Mouse (Mus musculus): ENCODE results near the gene Hectd4.
"Not testable (repeated sequence)": the region's sequence is repeated elsewhere in the genome, so short reads cannot be mapped to it uniquely, and the experiment has no call there.

The Hectd4 gene

GRCm38 (mm10) chr5:121280456-121280855, 60.4 kb downstream of the Hectd4 start:
- DNase-seq (ENCODE audit: low read depth, low spot score): no peak

- no peak for DNase-seq (ENCODE audit: low read depth, low spot score)
Measured at GRCm38 (mm10) chr5:121283051-121283450, 63.0 kb downstream of the Hectd4 start.

- DNase-seq (ENCODE audit: low read depth, low spot score): no peak
Measured at GRCm38 (mm10) chr5:121284816-121285215, 64.8 kb downstream of the Hectd4 start.

GRCm38 (mm10) chr5:121287213-121287612, 67.2 kb downstream of the Hectd4 start:
- no peak for DNase-seq (ENCODE audit: low read depth, low spot score)

- DNase-seq (ENCODE audit: low read depth, low spot score): peak; percentile 54
Measured at GRCm38 (mm10) chr5:121290289-121290688, 70.3 kb downstream of the Hectd4 start.

- no peak for DNase-seq (ENCODE audit: low read depth, low spot score)
Measured at GRCm38 (mm10) chr5:121292309-121293165, 72.5 kb downstream of the Hectd4 start.

GRCm38 (mm10) chr5:121305009-121305408, 85.0 kb downstream of the Hectd4 start:
- no peak for DNase-seq (ENCODE audit: low read depth, low spot score)

- DNase-seq (ENCODE audit: low read depth, low spot score): no peak
Measured at GRCm38 (mm10) chr5:121307620-121308019, 87.6 kb downstream of the Hectd4 start.

- DNase-seq (ENCODE audit: low read depth, low spot score): no peak
Measured at GRCm38 (mm10) chr5:121311576-121311975, 91.6 kb downstream of the Hectd4 start.

- DNase-seq (ENCODE audit: low read depth, low spot score): peak; percentile 65
Measured at GRCm38 (mm10) chr5:121313764-121314474, 93.9 kb downstream of the Hectd4 start.

GRCm38 (mm10) chr5:121326079-121326805, 106.2 kb downstream of the Hectd4 start:
- DNase-seq (ENCODE audit: low read depth, low spot score): no peak

- no peak for DNase-seq (ENCODE audit: low read depth, low spot score)
Measured at GRCm38 (mm10) chr5:121329333-121330058, 109.5 kb downstream of the Hectd4 start.

- DNase-seq (ENCODE audit: low read depth, low spot score): not testable (repeated sequence)
Measured at GRCm38 (mm10) chr5:121330154-121330816, 110.3 kb downstream of the Hectd4 start.

- no peak for DNase-seq (ENCODE audit: low read depth, low spot score)
Measured at GRCm38 (mm10) chr5:121331731-121332130, 111.7 kb downstream of the Hectd4 start.

- no peak for DNase-seq (ENCODE audit: low read depth, low spot score)
Measured at GRCm38 (mm10) chr5:121333976-121334375, 114.0 kb downstream of the Hectd4 start.

GRCm38 (mm10) chr5:121334454-121334853, 114.4 kb downstream of the Hectd4 start:
- DNase-seq (ENCODE audit: low read depth, low spot score): no peak

GRCm38 (mm10) chr5:121335426-121335825, 115.4 kb downstream of the Hectd4 start:
- DNase-seq (ENCODE audit: low read depth, low spot score): no peak

GRCm38 (mm10) chr5:121336009-121336408, 116.0 kb downstream of the Hectd4 start:
- DNase-seq (ENCODE audit: low read depth, low spot score): no peak

GRCm38 (mm10) chr5:121336776-121337175, 116.8 kb downstream of the Hectd4 start:
- DNase-seq (ENCODE audit: low read depth, low spot score): no peak

- no peak for DNase-seq (ENCODE audit: low read depth, low spot score)
Measured at GRCm38 (mm10) chr5:121339507-121340230, 119.7 kb downstream of the Hectd4 start.

Measured in telencephalon, adult 2 months (tissue).